Mouse (Mus musculus): ENCODE measurements at regions not wholly inside any gene's neighbourhood (a gene's known extent, or its start where the extent isn't known, plus 50 kb on each side); places are given as distances from the start of the nearest gene placed in this dataset.
"Not testable (repeated sequence)": the region's sequence is repeated elsewhere in the genome, so short reads cannot be mapped to it uniquely, and the experiment has no call there.

DNA sequence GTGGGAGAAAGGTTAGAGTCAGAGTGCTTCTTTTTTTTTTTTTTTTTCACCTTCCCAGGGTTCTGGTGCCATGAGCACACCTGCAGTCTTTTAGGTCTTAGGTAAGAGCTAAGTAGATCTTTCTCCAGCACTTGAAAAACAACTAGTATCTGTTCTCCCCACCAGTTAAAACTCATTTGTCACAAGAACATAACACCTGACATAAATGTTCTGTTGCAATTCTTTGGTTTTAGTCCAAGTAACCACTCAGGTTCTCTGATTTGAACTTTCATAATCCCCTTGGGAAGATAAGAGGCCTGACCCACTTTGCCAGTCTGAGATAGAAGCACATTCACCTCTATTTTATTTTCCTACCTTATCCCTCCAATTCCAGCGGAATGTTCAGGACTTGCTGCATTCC, 225.5 kb upstream of the Zpld1 start:
- DNase-seq: no peak
- intact Hi-C loops (cut with DNase I): no loop called here

- DNase-seq: no peak
- intact Hi-C loops (cut with DNase I): no loop called here
These were observed 224.5 kb upstream of the Zpld1 start for GRCm38 (mm10) chr16:55522283-55522682.

DNA sequence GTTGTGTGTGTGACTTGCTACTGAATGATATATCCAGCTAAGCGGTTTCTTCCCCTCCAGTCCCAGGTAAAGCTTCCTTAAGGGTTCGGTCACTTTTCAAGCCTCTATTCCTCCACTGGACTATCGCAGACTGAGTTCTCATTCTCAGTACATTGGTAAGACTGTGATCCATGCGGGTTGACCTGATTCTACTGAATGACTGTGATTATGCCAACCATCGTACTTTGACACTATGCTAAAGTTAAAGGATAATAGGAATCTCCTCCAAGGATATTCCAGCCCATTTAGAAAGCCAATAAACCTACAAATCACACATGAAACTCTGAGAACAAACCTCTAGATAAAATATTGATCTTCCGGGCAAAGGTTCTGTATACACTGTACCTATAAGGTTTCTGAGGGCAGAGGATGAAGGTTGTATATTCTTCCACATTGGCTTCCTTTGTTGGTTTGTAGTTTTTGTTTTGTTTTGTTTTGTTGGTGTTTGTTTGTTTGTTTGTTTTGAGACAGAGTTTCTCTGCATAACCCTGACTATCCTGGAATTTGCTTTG, 223.7 kb upstream of the Zpld1 start:
- intact Hi-C loops (cut with DNase I): loop anchor here (2.0 kb wide), 1 partner anchor 335 kb away; no protein-coding TSS in a partner anchor
- DNase-seq: no peak

GRCm38 (mm10) chr16:55520077-55520476, 222.3 kb upstream of the Zpld1 start:
- no peak for DNase-seq
- intact Hi-C loops (cut with DNase I): loop anchor here (2.0 kb wide), 1 partner anchor 337 kb away; no protein-coding TSS in a partner anchor

- intact Hi-C loops (cut with DNase I): loop anchor here (2.0 kb wide), 1 partner anchor 337 kb away; no protein-coding TSS in a partner anchor
- no peak for DNase-seq
These were observed 221.9 kb upstream of the Zpld1 start for GRCm38 (mm10) chr16:55519646-55520045.

DNA sequence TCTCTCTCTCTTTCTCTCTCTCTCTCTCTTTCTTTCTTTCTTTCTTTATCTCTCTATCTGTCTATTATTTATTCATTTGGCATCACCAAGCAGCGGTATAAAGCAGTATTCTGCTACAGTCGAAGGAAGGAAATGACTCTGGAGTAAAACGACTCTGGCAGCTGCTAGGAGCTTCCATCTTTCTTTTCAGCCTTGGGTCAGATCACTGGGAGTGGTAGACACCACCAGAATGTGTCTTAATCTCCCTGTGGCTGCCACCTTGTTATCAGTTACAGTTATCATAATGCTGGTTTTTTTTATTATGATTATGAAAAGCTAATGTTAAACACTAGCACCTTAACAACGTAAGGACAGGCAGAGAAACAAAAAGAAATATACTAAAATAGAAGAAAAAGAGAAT, 219.2 kb upstream of the Zpld1 start:
- no peak for DNase-seq
- intact Hi-C loops (cut with DNase I): no loop called here

DNA sequence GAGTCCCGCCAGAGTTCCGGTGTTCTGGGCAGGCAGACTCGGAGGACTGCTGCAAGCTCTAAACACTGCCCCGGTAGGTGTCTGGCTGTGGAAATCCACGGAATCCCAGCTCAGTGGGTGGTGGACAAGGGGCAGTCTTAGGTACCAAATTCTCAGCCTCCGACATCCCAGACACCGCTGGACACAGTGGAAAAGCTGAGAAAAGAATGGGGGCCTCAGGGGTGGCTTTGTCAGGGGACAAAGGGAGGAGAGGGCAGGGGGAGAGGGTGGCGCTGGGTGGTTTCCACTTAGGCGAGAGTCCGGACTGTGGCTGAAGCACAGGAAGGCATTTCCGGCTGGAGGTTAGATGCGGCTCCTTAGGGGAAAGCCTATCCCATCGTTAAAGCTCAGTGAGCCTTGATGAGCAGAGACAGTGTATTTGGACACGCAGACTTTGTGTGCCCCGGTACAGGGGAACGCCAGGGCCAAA, 217.5 kb upstream of the Zpld1 start:
- intact Hi-C loops (cut with DNase I): no loop called here

GRCm38 (mm10) chr16:55514448-55515200, 216.8 kb upstream of the Zpld1 start:
- no peak for DNase-seq
- intact Hi-C loops (cut with DNase I): no loop called here

More for the DNA sequence above, 217.5 kb upstream of the Zpld1 start:
- no peak for DNase-seq

DNA sequence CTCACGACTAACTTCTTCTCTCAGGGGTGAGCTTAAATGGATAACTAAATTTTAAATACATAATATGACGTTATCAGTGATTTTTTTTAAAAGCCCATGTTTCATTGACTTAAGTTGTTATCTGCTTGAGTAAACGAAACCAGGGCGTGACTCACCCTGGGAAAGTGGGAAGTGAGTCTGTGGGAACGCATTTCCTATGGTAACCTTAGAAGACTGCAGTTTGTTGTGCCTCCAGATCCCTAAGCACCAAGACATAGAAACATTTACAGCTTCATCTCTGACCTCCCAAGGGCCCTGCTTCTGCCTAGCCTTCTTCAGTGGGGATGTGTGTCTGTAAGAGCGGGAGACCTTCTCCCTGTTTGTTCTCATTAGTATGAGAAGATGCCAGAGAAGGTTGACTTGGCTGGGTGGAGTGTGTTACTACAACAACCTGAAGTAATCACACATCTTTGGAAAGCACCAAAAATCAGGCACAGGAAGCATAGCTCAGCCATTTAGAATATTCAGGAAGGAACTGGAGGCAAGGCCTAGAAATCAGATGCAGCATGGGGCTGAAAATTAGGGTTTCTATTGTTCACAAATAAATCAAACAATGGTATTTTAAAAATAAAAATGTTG, 207.1 kb upstream of the Zpld1 start:
- intact Hi-C loops (cut with DNase I): no loop called here
- no peak for DNase-seq

DNA sequence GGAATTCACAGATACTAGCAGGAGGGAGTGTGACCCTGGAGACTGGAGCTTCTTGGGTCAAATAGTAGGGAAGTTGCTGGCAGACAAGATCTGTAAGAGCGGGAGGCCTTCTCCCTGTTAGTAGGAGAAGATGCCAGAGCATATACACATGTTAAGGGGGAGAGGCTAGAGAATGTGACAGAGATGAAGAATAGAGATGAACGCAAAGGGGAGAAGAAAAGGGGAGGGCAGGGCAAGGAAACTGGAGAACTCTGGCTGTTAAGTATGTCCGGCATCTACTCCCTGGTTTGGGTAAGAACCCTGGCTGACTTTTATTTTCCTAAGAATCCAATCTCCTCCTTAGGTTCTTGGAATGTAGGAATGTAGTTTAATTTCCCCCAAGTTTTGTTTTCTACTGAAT, 206.5 kb upstream of the Zpld1 start:
- no peak for DNase-seq
- intact Hi-C loops (cut with DNase I): no loop called here

DNA sequence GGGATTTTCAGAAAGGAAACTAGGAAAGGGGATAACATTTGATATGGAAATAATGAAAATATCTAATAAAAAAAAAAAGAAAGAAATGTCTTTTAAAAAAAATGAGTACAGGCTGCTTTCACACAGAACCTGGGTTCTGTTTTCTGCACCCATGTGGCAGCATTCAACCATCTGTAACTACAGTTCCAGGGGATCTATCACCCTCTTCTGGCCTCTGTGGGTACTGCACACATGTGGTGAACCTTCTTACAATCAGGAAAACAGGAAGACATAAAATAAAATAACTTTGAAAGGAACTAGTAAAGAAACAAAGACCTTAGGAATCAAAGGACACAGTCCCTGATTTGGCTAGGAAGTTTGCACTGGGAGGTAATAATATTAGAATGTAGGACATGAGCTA, 205.5 kb upstream of the Zpld1 start:
- intact Hi-C loops (cut with DNase I): no loop called here
- no peak for DNase-seq

- DNase-seq; intact Hi-C loops (cut with DNase I): not testable (repeated sequence)
These were observed 202.0 kb upstream of the Zpld1 start for GRCm38 (mm10) chr16:55499831-55500230.

DNA sequence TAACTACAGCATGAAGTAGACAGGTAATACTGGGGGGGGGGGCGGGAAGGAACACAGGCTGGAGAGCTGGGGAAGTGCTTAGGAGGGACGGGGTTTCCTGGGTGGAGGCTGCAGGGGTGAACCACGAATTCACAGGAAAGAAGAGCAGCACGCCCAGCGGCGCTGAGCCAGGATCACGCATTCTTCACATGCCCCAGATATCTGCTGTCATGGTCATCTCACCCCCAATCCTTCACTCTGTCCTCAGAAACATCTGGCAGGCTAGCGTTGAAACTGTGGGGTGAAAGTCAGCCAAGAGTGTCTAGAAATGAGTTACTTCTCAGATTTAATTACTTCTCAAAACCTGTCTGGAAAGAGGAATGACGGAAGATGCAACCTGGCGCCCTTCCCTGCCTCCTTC, 197.3 kb upstream of the Zpld1 start:
- intact Hi-C loops (cut with DNase I): no loop called here
- no peak for DNase-seq

DNA sequence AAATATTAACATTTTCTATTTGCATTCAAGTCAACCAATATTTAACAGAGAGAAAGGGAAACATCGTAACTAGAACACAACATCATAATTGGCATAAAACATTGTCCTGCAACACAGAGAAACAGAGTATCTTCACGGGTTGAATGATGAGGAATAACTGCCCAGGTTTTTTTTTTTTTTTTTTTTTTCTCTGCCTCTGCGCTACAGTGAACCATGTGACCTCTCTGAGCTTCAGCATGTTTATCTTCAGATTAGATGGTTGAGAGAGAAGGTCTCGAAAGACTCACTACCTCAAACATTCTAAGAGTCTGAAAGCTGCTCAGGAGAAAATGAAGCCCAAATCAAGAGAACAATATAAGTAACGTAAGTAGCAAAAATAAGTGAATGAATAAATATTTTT, 196.4 kb upstream of the Zpld1 start:
- intact Hi-C loops (cut with DNase I): no loop called here
- DNase-seq: no peak

DNA sequence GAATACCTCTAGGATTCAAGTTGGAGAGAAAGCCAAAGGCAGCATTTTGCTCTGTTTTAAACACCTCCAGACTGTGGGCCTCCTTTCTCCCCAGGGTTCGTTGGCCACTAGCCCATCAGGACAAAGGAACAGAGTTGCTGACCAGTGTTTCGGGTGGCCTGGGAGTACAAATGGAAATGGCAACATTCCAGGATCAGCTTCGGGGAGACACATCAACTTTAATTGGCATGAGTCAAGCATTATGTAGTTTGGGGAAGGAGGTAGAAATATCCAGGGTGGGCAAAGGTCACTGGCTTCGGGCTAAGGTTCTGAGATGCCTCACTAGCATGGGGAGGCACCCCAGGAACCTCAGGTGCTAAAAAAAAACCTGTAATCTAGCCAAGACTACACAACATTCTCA, 194.3 kb upstream of the Zpld1 start:
- intact Hi-C loops (cut with DNase I): no loop called here
- DNase-seq: no peak

GRCm38 (mm10) chr16:55484391-55484790, 186.6 kb upstream of the Zpld1 start:
- intact Hi-C loops (cut with DNase I): no loop called here
- no peak for DNase-seq

- intact Hi-C loops (cut with DNase I): loop anchor here (2.0 kb wide), 1 partner anchor 372 kb away; no protein-coding TSS in a partner anchor
- DNase-seq: no peak
These were observed 183.0 kb upstream of the Zpld1 start for GRCm38 (mm10) chr16:55480745-55481144.

GRCm38 (mm10) chr16:55480304-55480703, 182.5 kb upstream of the Zpld1 start:
- intact Hi-C loops (cut with DNase I): loop anchor here (2.0 kb wide), 1 partner anchor 372 kb away; no protein-coding TSS in a partner anchor
- DNase-seq: no peak

- intact Hi-C loops (cut with DNase I): no loop called here
- no peak for DNase-seq
These were observed 178.9 kb upstream of the Zpld1 start for GRCm38 (mm10) chr16:55476544-55477208.

DNA sequence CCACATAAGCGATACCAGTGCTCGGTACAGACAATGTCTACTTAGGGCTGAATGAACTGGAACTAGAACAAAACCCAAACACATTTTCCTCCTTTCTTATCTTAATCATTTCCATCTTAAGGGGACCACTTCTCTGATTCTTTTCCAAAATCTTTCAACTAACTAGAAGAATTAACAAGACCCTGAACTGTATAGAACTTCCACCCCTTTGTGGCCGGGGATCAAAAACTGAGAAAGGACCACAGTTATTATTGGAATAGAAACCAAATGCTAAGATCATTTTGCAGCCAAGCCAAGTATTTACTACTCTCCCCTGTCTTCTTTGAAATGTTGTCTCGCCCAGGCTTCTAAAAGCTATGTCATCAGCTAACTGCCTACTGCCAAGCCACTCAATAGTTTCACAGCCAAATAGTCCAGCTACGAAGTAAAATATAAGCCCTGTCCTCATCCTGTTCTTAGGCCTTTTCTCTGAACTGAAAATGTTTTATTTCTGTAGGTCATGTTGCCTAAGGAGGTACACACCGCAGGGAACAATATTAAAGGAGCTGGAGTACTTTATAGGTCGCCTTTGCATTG, 177.3 kb upstream of the Zpld1 start:
- intact Hi-C loops (cut with DNase I): no loop called here
- no peak for DNase-seq

GRCm38 (mm10) chr16:55471396-55471795, 173.6 kb upstream of the Zpld1 start:
- DNase-seq: no peak
- intact Hi-C loops (cut with DNase I): no loop called here

Measured in gastrocnemius, postnatal 36 days (tissue).